Mouse (Mus musculus) G1E (cell line): ENCODE results near the gene Snx30.

Source experiments
- CTCF ChIP-seq: IDR thresholded peaks from 2 replicates; pipeline ENCODE4 v1.5.1; 2012; ENCODE audit warnings: low read depth, low read length, inconsistent platforms, mixed read lengths
- POLR2AphosphoS5 ChIP-seq: IDR thresholded peaks from 2 replicates; pipeline ENCODE4 v1.6.1; 2012; ENCODE audit warnings: low read depth, low read length, inconsistent platforms; ENCODE audit not compliant: insufficient replicate concordance

- TF ChIP-seq CTCF (no peak), POLR2AphosphoS5 (no peak)
Observed at GRCm38 (mm10) chr4:59873240-59873639, 67.6 kb downstream of the Snx30 start.
